Mouse (Mus musculus) mouse embryonic stem cell (cell line): ENCODE data around the gene Il17re.

Experiments used
- in situ Hi-C, 2 experiments: fragments of 300-500 bp; cut with MboI; formaldehyde crosslinking; loops; 1 replicate in 1 of 2; 3 replicates in 1 of 2; pipeline ENCODE4 v1.14.3; 2019 to 2020; ENCODE audit warnings: low sequenced_read_pairs in 2 of 2, low pct_unique_long_range_greater_than_20kb in 1 of 2, mixed read lengths in 1 of 2; ENCODE audit not compliant: unreplicated experiment in 1 of 2

Il17re gene

GRCm38 (mm10) chr6:113478906-113479305 lies 20.6 kb downstream of the Il17re start:
- in situ Hi-C loops, result no loop called here

GRCm38 (mm10) chr6:113480555-113481373 lies 22.5 kb downstream of the Il17re start:
- in situ Hi-C loops, result no loop called here

GRCm38 (mm10) chr6:113482477-113483099 lies 24.3 kb downstream of the Il17re start:
- in situ Hi-C loops, result no loop called here

GRCm38 (mm10) chr6:113483100-113483615 lies 24.9 kb downstream of the Il17re start, which contains the start of gene Creld1:
TSS of gene Creld1 (plus strand) at chr6:113483297.
- in situ Hi-C loops, result no loop called here

GRCm38 (mm10) chr6:113483729-113484128 lies 25.4 kb downstream of the Il17re start:
- in situ Hi-C loops, result no loop called here

- in situ Hi-C loops, result no loop called here
These were observed 28.9 kb downstream of the Il17re start for GRCm38 (mm10) chr6:113487125-113487576.

- in situ Hi-C loops, result no loop called here
These were observed 31.1 kb downstream of the Il17re start for GRCm38 (mm10) chr6:113489410-113489809.

- in situ Hi-C loops, result no loop called here
These were observed 34.0 kb downstream of the Il17re start for GRCm38 (mm10) chr6:113492101-113492864.

GRCm38 (mm10) chr6:113494258-113494788 lies 36.0 kb downstream of the Il17re start:
- in situ Hi-C loops, result no loop called here

GRCm38 (mm10) chr6:113495071-113495675 lies 36.9 kb downstream of the Il17re start:
- in situ Hi-C loops, result no loop called here

GRCm38 (mm10) chr6:113499346-113499745 lies 41.1 kb downstream of the Il17re start:
- in situ Hi-C loops, result no loop called here

- in situ Hi-C loops, result no loop called here
These were observed 43.3 kb downstream of the Il17re start, which contains the start of gene Prrt3 for GRCm38 (mm10) chr6:113501388-113502084. TSS of gene Prrt3 (minus strand) at chr6:113501931.

GRCm38 (mm10) chr6:113502801-113503200 lies 44.5 kb downstream of the Il17re start:
- in situ Hi-C loops, result no loop called here

GRCm38 (mm10) chr6:113505689-113506088 lies 47.4 kb downstream of the Il17re start:
- in situ Hi-C loops, result no loop called here

- in situ Hi-C loops, result no loop called here
These were observed 48.8 kb downstream of the Il17re start for GRCm38 (mm10) chr6:113507130-113507529.

- in situ Hi-C loops, result no loop called here
These were observed 50.1 kb downstream of the Il17re start for GRCm38 (mm10) chr6:113508272-113508946.

GRCm38 (mm10) chr6:113508947-113509280 lies 50.6 kb downstream of the Il17re start:
- in situ Hi-C loops, result no loop called here
